Mouse (Mus musculus) brain, embryonic 14.5 days (tissue): ENCODE measurements around the gene Tenm4.

Experiments
- CTCF ChIP-seq: fragments of 200-500 bp; IDR thresholded peaks from 2 replicates; pipeline ENCODE4 v1.5.1; 2012; ENCODE audit warnings: inconsistent platforms, mild to moderate bottlenecking, moderate library complexity, borderline replicate concordance; ENCODE audit not compliant: insufficient read depth, insufficient read length; ENCODE audit errors: extremely low read depth
- POLR2A ChIP-seq: fragments of 200-500 bp; IDR thresholded peaks from 2 replicates; pipeline ENCODE4 v1.6.1; 2012; ENCODE audit warnings: mild to moderate bottlenecking, inconsistent platforms, borderline replicate concordance; ENCODE audit not compliant: poor library complexity, insufficient read depth, insufficient read length, severe bottlenecking; ENCODE audit errors: extremely low read depth

GRCm38 (mm10) chr7:96701097-96701845 is 530.2 kb downstream of the Tenm4 start:
- TF ChIP-seq CTCF (no peak), POLR2A (no peak)
